Mouse (Mus musculus) layer of hippocampus, postnatal 14 days (tissue): ENCODE data around the gene Rnaseh1. TPM values are rescaled to one million over a fixed set of nuclear protein-coding genes. Genes with fewer than 3 reads are reported as not detected.
A peak's percentile ranks its signal among the peaks of the same experiment; 100 is the strongest.

Experiments
- DNase-seq, 2 experiments: peaks; one replicate each; pipeline ENCODE4 v3.0.0; 2021 to 2022; ENCODE audit warnings: low spot score in 2 of 2, mixed read lengths in 1 of 2
- long read RNA-seq, 2 experiments: library from polyadenylated mRNA; stranded (forward); transcript quantifications; one replicate each; pipeline ENCODE4 v2.0.0; 2021
- total RNA-seq, 2 experiments: library from RNA; stranded (reverse); gene quantifications; 2 replicates each; pipeline ENCODE4 v1.2.3; 2021

Gene Rnaseh1
- total RNA-seq: 10 to 100 TPM; 11.4 to 14.5 TPM
- long read RNA-seq, experiment 1, transcript Rnaseh1-201 (8 exons, 1,455 nt): major isoform, 8 of 12 reads
- long read RNA-seq, experiment 1, partial matches to known transcripts: 0 of 12 reads
- long read RNA-seq, experiment 1, other reads (novel, unspliced or antisense): 4 of 12 reads
- long read RNA-seq, experiment 2, transcript Rnaseh1-201 (8 exons, 1,455 nt): major isoform, 13 of 19 reads
- long read RNA-seq, experiment 2, partial matches to known transcripts: 4 of 19 reads
- long read RNA-seq, experiment 2, other reads (novel, unspliced or antisense): 2 of 19 reads

DNA sequence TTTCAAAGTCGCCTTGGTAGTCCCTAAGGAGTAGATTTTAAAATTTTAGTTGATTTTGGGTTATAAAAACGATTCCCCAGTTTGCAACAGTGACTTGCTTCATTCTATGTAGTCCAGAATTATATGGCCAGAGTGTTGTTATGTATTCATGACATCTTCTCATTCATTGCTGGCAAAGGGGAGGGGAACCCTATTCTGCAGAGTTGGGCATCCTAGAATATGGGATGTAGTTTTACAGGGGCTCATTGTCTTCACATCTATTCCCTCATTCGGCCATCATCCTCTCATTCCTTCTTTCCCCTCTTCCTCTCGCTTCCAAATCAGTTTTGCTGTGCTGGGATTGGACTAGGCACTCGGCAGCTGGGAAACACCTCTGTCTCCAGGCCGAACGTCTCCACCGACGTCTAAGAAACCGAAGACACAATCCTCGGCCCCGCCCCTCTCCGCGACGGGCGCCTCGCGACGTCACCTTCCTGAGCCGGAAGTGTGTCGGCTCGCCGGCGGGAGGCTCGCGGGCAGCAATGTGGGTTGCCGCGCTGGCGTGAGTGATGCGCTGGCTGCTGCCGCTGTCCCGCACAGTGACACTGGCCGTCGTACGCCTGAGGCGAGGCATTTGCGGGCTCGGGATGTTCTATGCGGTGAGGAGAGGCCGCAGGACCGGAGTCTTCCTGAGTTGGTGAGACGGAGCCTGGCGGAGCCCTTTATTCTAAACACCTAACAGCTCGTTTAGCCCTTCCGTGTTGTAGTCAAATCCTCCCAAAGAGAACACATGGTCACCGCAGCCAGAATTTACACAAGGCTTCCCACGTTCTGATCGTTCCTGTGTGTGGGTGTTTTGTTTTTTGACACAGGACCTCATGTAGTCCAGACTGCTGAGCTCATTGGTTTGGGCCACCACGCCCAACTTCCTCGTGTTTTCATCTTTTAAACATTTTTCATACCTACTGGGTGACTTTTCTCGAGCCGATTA, at the start of gene Rnaseh1:
TSS of gene Rnaseh1 (plus strand) at position 462 of the 970 bp plus-strand sequence.
- peak; percentile 86 to 90 for DNase-seq

- DNase-seq: peak; percentile 39 to 45
Measured at GRCm38 (mm10) chr12:28602259-28602658, 47.1 kb upstream of the Rnaseh1 start.

GRCm38 (mm10) chr12:28603494-28603893, 45.9 kb upstream of the Rnaseh1 start:
- DNase-seq: no peak

- peak; percentile 70 to 82 for DNase-seq
Measured at GRCm38 (mm10) chr12:28607546-28608305, 41.7 kb upstream of the Rnaseh1 start.

GRCm38 (mm10) chr12:28612391-28612790, 37.0 kb upstream of the Rnaseh1 start:
- DNase-seq: no peak

DNA sequence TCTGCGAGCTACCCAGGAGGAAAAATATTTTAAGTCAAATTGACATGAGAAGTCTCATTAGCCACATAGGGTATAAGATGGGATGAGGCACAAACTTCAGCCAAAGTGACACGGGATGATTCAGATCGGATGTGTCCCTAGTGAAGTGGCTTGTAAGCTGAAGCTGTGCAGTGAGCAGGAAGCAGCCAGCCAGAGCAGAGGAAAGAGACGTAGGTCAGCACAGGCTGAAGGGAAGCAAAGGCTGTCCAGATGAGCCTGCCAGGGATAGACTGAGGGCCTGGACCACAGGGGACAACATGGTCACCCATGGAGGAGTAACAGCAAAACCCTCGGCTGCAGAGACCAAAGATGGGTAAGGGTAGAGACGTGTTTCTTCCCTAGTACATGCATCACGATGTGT, 35.0 kb upstream of the Rnaseh1 start:
- no peak for DNase-seq

DNA sequence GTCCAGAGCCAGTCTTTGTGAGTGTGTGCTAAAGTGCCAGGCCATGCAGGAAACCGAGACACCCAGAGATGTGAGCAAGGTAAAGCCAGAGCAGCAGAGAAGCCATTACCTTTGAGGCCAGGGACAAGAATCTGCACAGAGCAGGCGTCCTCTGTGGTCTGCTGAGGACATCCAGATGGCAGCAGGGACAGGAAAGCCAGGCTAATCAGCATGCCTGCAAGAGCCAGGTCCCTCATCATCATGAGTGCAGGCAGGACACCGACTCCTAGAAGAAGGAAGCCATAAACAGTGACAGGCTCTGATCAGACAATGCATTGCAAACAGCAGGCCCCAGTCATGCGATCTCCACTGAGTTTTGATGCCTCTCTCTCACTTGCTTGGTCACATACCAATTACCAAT, 32.1 kb upstream of the Rnaseh1 start:
- no peak for DNase-seq

DNA sequence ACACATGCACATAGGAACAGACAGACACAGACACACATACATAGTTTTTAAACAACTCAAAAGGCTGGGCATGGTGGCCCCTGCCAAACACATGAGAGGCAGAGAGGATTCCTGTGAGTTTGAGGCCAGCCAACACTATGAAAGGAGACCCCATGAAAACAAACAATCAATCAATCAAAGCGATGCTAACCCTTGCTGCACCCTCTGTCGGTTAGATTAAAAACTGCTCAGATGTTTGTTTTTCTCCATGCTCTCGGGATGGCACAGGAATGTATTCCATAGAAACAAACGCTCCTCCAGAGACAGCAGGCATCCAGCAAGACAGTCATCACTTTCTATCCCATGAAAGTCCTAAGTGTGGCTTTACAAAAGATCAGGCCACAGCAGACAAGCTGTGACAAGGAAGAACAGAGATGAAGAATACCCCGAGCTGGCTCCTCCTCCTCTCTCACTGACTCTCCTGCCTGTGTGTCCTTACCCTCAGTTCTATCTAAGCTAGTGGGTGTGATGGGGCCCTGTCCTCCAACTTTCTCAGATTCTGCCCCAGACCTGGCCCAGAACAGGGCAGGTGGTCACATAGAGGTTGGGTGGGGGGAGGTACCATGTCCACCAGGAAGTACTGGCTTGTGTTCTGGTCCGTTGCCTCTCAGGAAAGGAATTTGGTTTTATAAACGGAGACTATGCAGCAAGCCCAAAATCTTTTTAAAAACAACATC, 27.8 kb upstream of the Rnaseh1 start:
- DNase-seq: no peak

DNA sequence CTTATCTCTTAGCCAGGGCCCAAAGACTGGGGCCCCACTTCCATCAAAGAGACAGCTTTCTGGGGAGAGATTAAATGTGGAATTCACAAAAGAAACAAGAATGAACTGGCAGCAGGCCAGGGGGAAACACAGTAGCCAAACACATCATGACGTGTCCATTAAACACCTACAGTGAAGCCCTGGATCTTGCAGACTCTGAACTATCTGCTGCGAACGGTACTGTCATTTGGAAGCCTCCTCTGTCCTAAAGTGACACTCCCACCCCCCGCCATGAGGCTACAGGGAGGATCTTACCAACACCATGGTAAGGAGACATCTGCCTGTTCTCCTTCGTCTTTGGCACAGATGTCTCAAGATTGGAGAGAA, 27.3 kb upstream of the Rnaseh1 start:
- no peak for DNase-seq

DNA sequence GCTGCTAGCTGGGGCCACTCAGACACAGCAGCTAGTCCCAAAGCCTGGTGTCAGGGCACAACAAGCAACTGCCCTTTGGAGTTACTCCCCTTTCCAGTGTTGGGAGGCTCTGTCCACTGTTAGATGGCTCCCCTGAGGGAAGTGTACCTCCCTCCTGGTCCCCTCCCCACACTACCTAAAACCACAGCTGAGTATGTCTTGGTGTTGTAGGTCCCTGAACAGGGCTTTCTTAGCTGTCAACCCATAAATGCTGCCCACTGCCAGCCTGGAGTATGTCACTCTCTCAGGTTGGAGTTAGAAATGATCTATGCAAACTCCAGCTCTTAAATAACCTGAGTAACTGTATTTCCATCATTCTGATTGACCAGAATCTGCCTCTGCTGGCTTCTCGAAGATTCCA, 26.8 kb upstream of the Rnaseh1 start:
- no peak for DNase-seq

GRCm38 (mm10) chr12:28623195-28623594, 26.2 kb upstream of the Rnaseh1 start, which contains the start of gene Colec11:
Colec11 (minus strand) TSS chr12:28623377.
- DNase-seq: no peak

GRCm38 (mm10) chr12:28624251-28624650, 25.2 kb upstream of the Rnaseh1 start:
- DNase-seq: no peak

DNA sequence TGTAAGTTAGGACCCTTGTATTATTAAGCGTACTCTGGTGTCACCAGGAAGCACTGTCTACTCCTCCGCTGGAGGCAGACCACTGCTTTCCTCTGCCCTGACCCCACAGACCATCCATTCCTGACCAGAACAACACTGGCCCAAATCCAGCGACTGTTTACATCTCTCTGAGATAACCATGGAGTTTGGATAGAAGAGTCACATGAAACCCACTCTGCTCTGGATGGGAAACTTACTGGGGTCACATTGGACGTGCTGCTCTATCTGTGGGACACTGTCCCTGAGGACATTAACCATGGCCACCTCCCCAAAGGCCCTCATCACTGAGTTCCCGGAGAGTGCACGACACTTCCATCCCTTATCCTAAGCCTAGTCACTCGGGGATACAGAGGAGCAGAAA, 24.0 kb upstream of the Rnaseh1 start:
- DNase-seq: no peak

GRCm38 (mm10) chr12:28627092-28627491, 22.3 kb upstream of the Rnaseh1 start:
- DNase-seq: no peak

GRCm38 (mm10) chr12:28628436-28628835, 21.0 kb upstream of the Rnaseh1 start:
- DNase-seq: no peak

DNA sequence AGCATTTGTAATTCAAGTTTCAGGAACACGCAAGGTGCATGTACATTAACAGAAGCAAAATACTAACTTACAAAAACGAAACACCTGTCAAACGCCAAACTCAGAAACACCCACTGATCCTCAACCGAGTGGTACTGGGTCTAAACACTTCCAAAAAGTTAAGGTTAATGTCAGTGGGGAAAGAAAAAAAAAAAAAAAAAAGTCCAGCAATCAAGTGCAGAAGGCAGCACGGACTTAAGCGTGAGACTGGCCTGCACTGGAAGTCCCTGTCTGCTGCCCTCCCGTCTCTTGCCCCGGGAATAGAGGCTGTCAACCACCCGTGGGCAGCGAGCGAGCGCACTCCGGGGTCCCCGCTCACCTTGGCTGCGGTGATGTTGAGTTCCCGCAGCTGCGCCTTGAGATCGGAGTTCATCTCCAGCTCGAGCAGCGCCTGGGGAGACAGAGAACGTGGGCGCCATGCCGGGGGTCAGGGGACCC, 14.3 kb upstream of the Rnaseh1 start:
- DNase-seq: no peak

DNA sequence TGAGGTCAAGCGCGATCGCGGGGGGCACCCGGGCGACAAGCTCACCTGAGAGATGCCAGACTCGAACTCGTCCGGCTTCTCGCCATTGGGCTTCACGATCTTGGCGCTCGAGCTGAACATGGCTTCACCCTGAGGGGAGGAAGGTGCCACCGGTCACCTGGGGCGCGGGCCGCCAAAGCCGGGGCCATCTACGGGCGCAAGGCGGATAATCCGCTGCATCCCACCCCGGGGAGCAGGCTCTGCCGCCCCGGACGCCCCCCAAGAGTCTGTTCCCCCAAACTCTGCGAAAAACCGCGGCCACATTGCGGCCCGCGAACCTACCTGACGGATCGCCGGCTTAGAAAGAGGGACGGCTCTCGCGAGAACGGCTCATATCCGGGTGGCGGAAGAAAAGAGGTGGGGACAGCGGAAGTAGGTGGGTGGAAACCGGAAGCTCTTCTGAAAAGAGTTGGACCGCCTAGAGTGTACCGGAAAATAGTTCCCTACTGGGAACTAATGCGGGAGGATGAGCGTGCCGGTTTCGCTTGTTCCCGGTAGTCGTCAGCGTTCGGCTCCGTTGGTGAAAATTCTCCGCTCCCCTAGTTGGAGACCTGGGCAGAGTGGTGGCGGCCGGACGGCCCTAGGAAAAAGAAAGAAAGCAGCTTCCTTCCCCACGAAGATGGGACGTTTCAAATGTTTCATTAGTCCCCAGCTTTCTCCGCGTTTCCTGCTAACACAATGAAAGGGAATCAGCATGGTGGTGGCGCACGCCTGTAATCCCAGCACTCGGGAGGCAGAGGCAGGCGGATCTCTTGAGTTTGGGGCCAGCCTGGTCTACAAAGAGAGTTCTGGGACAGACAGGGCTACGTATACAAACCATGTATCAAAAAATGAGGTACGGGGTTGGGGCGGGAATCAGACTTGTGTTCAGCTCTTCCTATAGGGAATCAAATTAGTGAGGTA, 13.6 kb upstream of the Rnaseh1 start, which contains the start of gene Rps7:
TSS of gene Rps7 (minus strand) at position 419 of the 942 bp plus-strand sequence.
- DNase-seq: peak; percentile 95

- no peak for DNase-seq
Measured at GRCm38 (mm10) chr12:28636543-28636942, 12.9 kb upstream of the Rnaseh1 start.

- DNase-seq: no peak
Measured at GRCm38 (mm10) chr12:28638778-28639177, 10.6 kb upstream of the Rnaseh1 start.
